Mouse (Mus musculus) midbrain, embryonic 13.5 days (tissue): ENCODE measurements around the gene Crtc1. TPM values are rescaled to one million over a fixed set of nuclear protein-coding genes. Genes with fewer than 3 reads are reported as not detected.

Source experiments
- ATAC-seq: fragments of 200-750 bp; cut with Nextera tagmentation; 2 replicates; pipeline ENCODE4 v1.8.0; 2017; ENCODE audit warnings: mild to moderate bottlenecking, moderate TSS enrichment, moderate library complexity
- H3K27ac ChIP-seq: fragments of 300-500 bp; sonication (generic); 2 replicates; pipeline ENCODE4 v1.5.1; 2015; ENCODE audit warnings: inconsistent platforms, mild to moderate bottlenecking, moderate library complexity
- H3K27me3 ChIP-seq: fragments of 300-500 bp; sonication (generic); 2 replicates; pipeline ENCODE4 v1.6.1; 2015; ENCODE audit warnings: mild to moderate bottlenecking, inconsistent platforms
- H3K36me3 ChIP-seq: fragments of 300-500 bp; sonication (generic); 2 replicates; pipeline ENCODE4 v1.6.1; 2015; ENCODE audit warnings: mild to moderate bottlenecking, inconsistent platforms
- H3K4me1 ChIP-seq: fragments of 300-500 bp; sonication (generic); replicated peaks from 2 replicates; pipeline ENCODE4 v1.6.1; 2015; ENCODE audit warnings: inconsistent platforms
- H3K4me2 ChIP-seq: fragments of 300-500 bp; sonication (generic); replicated peaks from 2 replicates; pipeline ENCODE4 v1.6.1; 2015; ENCODE audit warnings: moderate library complexity, mild to moderate bottlenecking, inconsistent platforms
- H3K4me3 ChIP-seq: fragments of 300-500 bp; sonication (generic); replicated peaks from 2 replicates; pipeline ENCODE4 v1.5.1; 2015; ENCODE audit warnings: mild to moderate bottlenecking, inconsistent platforms
- H3K9ac ChIP-seq: fragments of 300-500 bp; sonication (generic); replicated peaks from 2 replicates; pipeline ENCODE4 v1.6.1; 2015; ENCODE audit warnings: mild to moderate bottlenecking, inconsistent platforms
- H3K9me3 ChIP-seq: fragments of 300-500 bp; sonication (generic); 2 replicates; pipeline ENCODE4 v1.6.1; 2016; ENCODE audit warnings: mild to moderate bottlenecking, inconsistent platforms
- WGBS: fragments of 180-500 bp; shearing (Covaris S2); methylation state at CpG from one replicate; pipeline ENCODE4 v1.1.7; 2015; 5-methylcytosine and 5-hydroxymethylcytosine counted together
- polyA plus RNA-seq: library from polyadenylated mRNA; unstranded; fragments of >200 nt; fragmentation: Nextera tagmentation; extraction: Ambion mirVana; gene quantifications from 2 replicates; pipeline ENCODE4 v1.2.1, GENCODE M21; 2015

The Crtc1 gene
- polyA plus RNA-seq, 1 experiment from 2014 or later: 36.1 TPM

DNA sequence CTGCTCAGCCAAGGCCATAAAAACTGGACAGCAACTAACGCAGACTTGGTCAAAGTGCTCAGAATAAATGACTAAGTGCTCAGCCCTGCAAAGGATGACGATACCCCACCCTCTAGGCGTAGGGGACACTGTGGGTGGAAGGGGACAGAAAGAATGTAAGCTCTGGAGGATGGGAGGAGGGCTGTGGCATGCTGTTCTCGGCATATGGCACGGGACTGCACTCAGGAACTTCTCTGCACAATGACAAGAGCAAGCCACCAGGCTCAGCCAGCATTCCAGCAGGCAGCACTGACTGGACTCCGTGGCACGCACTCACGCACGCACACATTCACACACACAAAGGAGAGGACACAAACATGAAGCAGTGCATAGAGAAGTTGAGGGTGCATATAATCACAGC, 21.2 kb upstream of the Crtc1 start:
- Histone ChIP-seq H3K36me3 (no peaks in the 10 kb centered on the region), H3K9ac (no peak overlapping the region), H3K27ac (no peak overlapping the region), H3K27me3 (no peaks in the 10 kb centered on the region), H3K4me3 (no peak overlapping the region), H3K9me3 (no peaks in the 10 kb centered on the region), H3K4me2 (no peak overlapping the region), H3K4me1 (peaks cover 6% of the 10 kb centered on the region)
- no peak for ATAC-seq
- WGBS: 85% methylated on average over 9 of the region's 9 CpGs

DNA sequence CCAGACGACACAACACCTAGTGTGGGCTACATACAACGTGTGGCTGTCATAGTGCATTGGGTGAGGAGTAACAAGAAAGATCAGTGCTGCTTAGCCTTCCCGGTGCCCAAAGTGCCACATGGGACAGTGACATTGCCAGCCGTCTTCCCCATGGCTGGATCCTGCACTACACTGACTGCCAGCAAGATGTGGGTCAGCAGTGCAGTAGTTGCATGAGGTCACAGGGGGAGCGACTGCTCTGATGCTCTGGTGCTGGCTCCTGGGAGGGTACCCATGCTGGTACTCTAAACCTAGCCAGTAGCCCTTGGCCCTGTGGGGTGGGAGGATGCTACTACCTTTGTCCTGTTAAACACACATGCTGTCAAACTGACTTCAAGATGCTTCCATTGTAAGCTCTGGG, 20.8 kb upstream of the Crtc1 start:
- WGBS: 91% methylated on average over 5 of the region's 5 CpGs
- no peak overlapping the region for H3K4me2 ChIP-seq
- no peak for ATAC-seq

DNA sequence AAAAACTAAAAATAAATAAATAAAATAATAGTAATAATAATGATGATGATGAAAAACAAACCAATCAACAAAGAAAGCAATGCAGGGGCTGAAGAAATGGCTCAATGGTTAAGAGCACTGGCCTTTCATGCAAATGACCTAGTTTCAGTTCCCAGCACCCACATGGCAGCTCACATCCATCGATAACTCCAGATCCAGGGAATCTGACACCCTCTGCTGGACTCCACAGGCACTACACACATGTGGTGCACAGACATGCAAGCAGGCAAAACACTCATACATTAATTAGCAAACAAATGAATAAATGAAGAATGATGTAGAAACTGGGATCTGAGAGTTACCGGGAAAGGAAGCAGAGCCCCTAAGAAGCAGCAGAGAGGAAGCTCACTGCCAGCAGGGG, 20.3 kb upstream of the Crtc1 start:
- ATAC-seq: no peak
- Histone ChIP-seq H3K4me3 (no peak overlapping the region), H3K9me3 (no peaks in the 10 kb centered on the region), H3K27me3 (no peaks in the 10 kb centered on the region), H3K27ac (no peak overlapping the region), H3K4me2 (no peak overlapping the region), H3K36me3 (no peaks in the 10 kb centered on the region), H3K9ac (no peak overlapping the region), H3K4me1 (peaks cover 6% of the 10 kb centered on the region)
- WGBS: 96% methylated on average over 2 of the region's 2 CpGs

More for the DNA sequence above, 20.8 kb upstream of the Crtc1 start:
- H3K9me3 ChIP-seq: no peaks in the 10 kb centered on the region
- H3K4me1 ChIP-seq: peaks cover 6% of the 10 kb centered on the region
- H3K4me3 ChIP-seq: no peak overlapping the region
- no peaks in the 10 kb centered on the region for H3K36me3 ChIP-seq
- H3K27me3 ChIP-seq: no peaks in the 10 kb centered on the region
- no peak overlapping the region for H3K27ac ChIP-seq
- H3K9ac ChIP-seq: no peak overlapping the region

DNA sequence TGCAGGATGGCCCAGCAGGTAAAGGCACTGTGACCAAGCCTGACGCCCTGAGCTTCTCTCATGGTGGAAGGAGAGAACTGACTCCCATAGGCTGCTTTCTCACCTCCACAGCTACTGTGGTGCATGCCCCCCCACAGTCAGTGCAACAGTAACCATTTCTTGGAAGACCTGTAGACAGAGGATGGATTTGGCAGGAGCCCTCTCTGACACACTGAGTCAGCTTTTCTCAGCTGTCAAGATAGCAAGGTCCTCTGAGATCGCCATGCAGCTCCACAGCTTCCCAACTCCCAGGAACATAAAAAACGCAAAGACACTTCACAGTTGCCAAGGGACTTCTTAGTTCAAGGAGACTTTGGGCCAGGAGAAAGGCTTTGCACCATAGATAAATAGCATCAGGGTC, 19.1 kb upstream of the Crtc1 start:
- H3K36me3 ChIP-seq: no peaks in the 10 kb centered on the region
- H3K27me3 ChIP-seq: no peaks in the 10 kb centered on the region
- no peak overlapping the region for H3K4me2 ChIP-seq
- no peak overlapping the region for H3K9ac ChIP-seq
- peaks cover 3% of the 10 kb centered on the region for H3K4me1 ChIP-seq
- H3K27ac ChIP-seq: no peak overlapping the region
- no peak overlapping the region for H3K4me3 ChIP-seq
- H3K9me3 ChIP-seq: no peaks in the 10 kb centered on the region
- WGBS: 83% methylated on average over 3 of the region's 3 CpGs
- ATAC-seq: no peak

DNA sequence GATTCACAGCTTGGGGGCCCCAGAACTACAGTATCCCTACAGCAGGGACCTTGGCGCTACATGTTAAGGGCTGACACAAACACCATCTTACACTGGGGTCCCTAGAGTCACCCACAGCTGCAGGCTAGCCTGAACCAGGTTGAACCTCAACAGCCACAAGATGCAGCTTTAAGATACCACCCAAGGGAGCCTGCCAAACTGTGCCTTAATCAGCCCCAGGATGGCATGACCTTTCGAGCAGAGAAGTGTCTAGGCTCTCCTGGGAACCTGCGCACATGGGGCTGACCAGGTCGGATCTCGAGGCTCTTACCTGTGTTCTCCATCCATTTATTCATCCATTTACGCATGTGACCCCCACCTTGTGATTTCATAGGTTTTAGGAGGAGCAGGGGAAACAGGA, 18.5 kb upstream of the Crtc1 start:
- Histone ChIP-seq H3K4me2 (no peak overlapping the region), H3K27me3 (peaks cover 4% of the 10 kb centered on the region; the same call in 1 of the 2 replicates), H3K36me3 (no peaks in the 10 kb centered on the region), H3K4me1 (no peaks in the 10 kb centered on the region), H3K4me3 (no peak overlapping the region), H3K27ac (no peak overlapping the region), H3K9me3 (no peaks in the 10 kb centered on the region), H3K9ac (no peak overlapping the region)
- no peak for ATAC-seq
- 91% methylated on average over 6 of the region's 6 CpGs for WGBS

DNA sequence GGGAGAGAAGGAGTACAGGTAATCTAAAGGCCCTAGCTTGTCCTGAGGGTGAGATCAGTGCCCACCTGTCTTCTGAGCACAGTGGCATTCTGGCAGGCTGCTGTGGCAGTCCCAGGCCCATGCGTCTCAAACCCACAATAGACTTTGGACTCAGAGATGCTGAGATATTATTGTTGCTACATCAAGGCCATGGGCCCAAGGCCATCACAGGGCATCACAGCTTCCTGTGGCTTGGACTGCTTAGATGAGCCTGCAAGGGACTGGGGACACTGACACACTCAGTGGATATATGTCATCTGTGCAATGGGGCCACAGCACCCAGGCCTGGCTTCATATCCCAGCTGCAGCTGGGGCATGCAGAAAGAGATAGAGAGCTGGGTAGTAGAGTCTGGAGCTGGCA, 17.6 kb upstream of the Crtc1 start:
- peaks cover 8% of the 10 kb centered on the region for H3K36me3 ChIP-seq
- no peak overlapping the region for H3K4me2 ChIP-seq
- no peak overlapping the region for H3K9ac ChIP-seq
- ATAC-seq: no peak
- H3K9me3 ChIP-seq: no peaks in the 10 kb centered on the region
- H3K27ac ChIP-seq: no peak overlapping the region
- no peak overlapping the region for H3K4me3 ChIP-seq
- H3K27me3 ChIP-seq: peaks cover 10% of the 10 kb centered on the region; the same call in 1 of the 2 replicates
- H3K4me1 ChIP-seq: no peaks in the 10 kb centered on the region
- WGBS: 88% methylated on average over 1 of the region's 1 CpGs

DNA sequence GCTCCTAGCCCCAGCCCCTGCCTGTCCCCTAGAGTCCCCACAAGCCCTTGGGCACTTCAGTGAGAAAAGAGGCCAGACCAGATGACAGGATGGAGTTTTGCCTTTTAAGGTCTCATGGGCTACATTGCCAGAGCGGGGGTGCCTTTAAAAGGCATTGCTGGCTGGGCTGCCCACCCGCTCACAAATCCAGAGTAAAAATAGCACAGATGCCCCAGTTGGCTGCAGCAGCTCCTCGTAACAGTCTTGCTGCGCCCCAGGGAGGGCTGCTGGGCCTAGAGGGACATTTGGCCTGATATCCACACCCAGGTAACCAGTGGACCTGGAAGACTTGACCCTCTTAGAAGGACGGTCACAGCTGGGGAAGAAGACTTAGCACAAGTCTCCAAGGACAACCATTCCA, 14.5 kb upstream of the Crtc1 start:
- 93% methylated on average over 5 of the region's 5 CpGs for WGBS
- no peak overlapping the region for H3K9ac ChIP-seq
- no peaks in the 10 kb centered on the region for H3K4me1 ChIP-seq
- ATAC-seq: no peak
- H3K9me3 ChIP-seq: no peaks in the 10 kb centered on the region
- no peak overlapping the region for H3K27ac ChIP-seq
- H3K4me2 ChIP-seq: no peak overlapping the region
- H3K36me3 ChIP-seq: peaks cover 26% of the 10 kb centered on the region
- no peak overlapping the region for H3K4me3 ChIP-seq
- H3K27me3 ChIP-seq: peaks cover 11% of the 10 kb centered on the region; the same call in 1 of the 2 replicates

DNA sequence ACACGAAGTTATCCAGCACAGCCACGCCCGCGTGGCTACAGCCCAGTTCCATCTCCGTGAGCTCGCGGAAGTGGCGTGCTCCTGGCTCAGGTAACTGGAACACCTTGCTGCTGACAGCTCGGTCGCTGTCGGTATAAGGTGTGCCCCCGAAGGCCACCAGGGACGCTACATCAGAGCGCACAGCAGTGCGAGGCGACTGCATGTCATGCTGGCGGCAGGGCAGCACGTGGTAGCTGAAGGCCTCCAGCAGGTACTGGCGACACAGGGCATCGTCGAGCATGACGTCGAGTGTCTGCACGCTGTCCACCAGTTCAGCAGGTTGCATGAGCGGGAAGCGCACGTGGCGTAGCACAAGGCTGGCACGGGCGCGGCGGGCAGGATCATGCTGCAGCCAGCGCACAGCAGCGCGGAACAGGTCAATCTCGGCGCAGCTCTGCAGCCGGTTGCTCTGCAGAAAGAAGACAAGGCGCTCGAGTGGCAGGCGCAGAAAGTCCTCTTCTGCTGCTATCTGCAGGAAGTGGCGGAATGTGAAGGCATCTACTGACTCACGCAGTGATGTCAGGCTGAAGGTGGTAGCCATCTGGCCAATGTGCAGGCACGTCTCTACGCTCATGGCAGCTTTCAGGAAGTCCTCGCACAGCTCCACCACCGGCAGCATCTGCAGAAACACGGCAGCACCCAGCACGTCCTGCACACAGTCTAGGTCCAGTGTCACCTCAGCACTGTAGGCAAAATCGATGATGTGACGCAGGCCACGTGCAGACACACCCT, 13.0 kb upstream of the Crtc1 start:
- Histone ChIP-seq H3K4me2 (no peak overlapping the region), H3K4me1 (no peaks in the 10 kb centered on the region), H3K4me3 (no peak overlapping the region), H3K9ac (no peak overlapping the region), H3K36me3 (peaks cover 26% of the 10 kb centered on the region), H3K27me3 (peaks cover 11% of the 10 kb centered on the region; the same call in 1 of the 2 replicates), H3K27ac (no peak overlapping the region), H3K9me3 (no peaks in the 10 kb centered on the region)
- ATAC-seq: no peak
- WGBS: 68% methylated on average over 52 of the region's 52 CpGs

DNA sequence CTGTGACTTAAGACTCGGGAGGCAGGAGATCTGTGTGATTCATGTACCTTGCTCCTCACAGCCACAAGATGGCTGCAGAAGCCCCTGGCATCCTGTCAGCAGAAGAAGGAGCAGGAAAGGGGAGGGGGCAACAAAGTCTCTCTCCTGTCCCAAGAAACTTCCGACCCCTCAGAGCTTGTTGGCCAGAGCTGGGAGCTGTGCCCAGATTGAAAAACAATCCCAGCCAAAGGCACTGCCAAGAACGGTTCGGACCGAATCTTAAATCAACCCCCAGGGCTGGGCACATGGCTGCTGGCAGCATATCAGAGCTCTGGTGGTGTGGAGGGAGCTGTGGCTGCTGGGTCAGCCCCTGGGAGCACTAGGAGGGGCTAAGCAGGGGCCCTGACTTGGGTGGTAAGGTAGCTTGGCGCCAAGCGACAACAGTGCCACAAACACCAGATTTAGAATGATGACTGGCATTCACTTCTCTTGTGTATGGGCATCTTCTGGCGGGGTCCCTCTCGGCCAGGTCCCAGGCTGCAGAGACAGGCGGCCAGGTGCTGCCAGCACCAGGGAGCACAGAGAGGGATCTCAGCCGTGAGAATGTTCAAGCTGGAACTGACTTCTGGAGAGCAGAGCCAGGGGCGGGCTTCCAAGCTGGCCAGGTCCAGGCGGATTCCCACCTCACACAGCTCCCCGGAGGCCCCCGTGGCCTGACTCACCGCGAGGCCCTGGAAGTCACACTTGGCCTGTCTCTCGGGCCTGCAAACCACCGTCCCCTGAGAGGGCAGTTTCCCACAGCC, 8.5 kb upstream of the Crtc1 start:
- ATAC-seq: no peak
- no peaks in the 10 kb centered on the region for H3K9me3 ChIP-seq
- H3K27ac ChIP-seq: no peak overlapping the region
- peaks cover 26% of the 10 kb centered on the region for H3K36me3 ChIP-seq
- H3K9ac ChIP-seq: no peak overlapping the region
- 74% methylated on average over 19 of the region's 19 CpGs for WGBS
- no peak overlapping the region for H3K4me2 ChIP-seq
- H3K4me3 ChIP-seq: no peak overlapping the region
- H3K27me3 ChIP-seq: 0 out of 2 replicates have a peak, but pooled peaks cover 6% of the 10 kb centered on the region
- H3K4me1 ChIP-seq: no peaks in the 10 kb centered on the region

DNA sequence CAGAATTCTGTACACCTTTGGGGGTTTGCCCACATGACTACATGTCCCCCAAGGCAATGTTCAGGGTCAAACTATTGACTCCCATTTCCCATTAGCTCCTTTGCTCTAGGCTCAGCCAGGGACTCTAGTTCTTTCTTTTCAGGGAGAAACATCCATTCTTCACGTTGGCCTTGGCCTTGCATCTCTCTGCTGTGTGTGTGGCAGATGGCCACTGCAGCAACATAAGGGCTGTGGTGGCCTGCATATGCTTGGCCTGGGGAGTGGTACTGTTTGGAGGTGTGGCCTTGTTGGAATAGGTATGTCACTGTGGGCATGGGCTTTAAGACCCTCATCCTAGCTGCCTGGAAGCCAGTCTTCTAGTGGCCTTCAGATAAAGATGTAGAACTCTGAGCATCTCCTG, 6.6 kb upstream of the Crtc1 start:
- peaks cover 8% of the 10 kb centered on the region; the same call in 1 of the 2 replicates for H3K36me3 ChIP-seq
- 90% methylated on average over 1 of the region's 1 CpGs for WGBS

DNA sequence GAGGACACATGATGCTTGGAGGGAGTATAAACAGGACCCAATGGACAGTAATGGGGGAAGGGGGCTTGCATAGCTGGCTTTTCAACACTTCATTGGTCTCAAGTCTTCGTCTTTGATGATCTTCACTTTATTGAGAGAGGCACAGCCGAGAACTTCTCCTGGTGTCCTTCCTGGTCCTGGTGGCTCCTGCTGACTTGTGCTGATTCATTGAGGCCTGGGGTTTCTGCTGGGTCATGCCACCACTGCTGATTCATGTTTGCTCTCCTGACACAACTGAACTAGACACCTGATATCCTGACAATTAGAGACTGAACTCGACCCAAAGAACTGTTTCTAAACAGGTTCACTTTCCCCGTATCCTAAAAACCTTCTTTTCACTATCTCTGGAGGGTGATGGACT, 3.9 kb upstream of the Crtc1 start:
- no peak for ATAC-seq
- Histone ChIP-seq H3K4me2 (no peak overlapping the region), H3K27ac (no peak overlapping the region), H3K27me3 (no peaks in the 10 kb centered on the region), H3K36me3 (no peaks in the 10 kb centered on the region), H3K9ac (no peak overlapping the region), H3K4me1 (peaks cover 12% of the 10 kb centered on the region), H3K9me3 (no peaks in the 10 kb centered on the region), H3K4me3 (no peak overlapping the region)
- WGBS: 88% methylated on average over 4 of the region's 4 CpGs

More for the DNA sequence above, 6.6 kb upstream of the Crtc1 start:
- no peaks in the 10 kb centered on the region for H3K4me1 ChIP-seq
- H3K9ac ChIP-seq: no peak overlapping the region
- no peak overlapping the region for H3K4me2 ChIP-seq
- H3K4me3 ChIP-seq: no peak overlapping the region
- H3K9me3 ChIP-seq: no peaks in the 10 kb centered on the region
- H3K27me3 ChIP-seq: no peaks in the 10 kb centered on the region
- ATAC-seq: no peak
- no peak overlapping the region for H3K27ac ChIP-seq

DNA sequence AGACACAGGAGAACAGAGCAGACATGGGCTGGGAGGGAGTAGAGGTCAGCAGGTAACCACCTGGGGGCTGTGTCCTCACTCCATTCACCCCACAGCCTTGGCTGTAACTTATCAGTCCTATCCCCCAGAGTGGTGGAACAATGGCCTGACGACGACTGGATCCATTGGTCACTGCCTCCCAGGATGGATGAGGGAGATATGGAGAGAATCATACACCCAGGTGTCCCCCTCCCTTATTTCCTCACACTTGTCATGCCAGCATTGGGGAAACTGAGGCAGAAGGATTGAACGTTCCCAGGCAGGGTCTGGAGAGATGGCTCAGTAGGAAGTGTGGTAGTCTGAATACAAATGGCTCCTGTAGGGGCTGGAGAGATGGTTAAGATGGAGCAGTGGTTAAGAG, 2.2 kb upstream of the Crtc1 start:
- 79% methylated on average over 3 of the region's 3 CpGs for WGBS
- Histone ChIP-seq H3K36me3 (no peaks in the 10 kb centered on the region), H3K9ac (no peak overlapping the region), H3K4me3 (no peak overlapping the region), H3K27me3 (no peaks in the 10 kb centered on the region), H3K27ac (no peak overlapping the region), H3K4me1 (peaks cover 24% of the 10 kb centered on the region), H3K9me3 (no peaks in the 10 kb centered on the region), H3K4me2 (no peak overlapping the region)
- no peak for ATAC-seq
